Mouse (Mus musculus): Measurements from ENCODE around the gene Hoxd12. TPM values are rescaled to one million over a fixed set of nuclear protein-coding genes. Genes with fewer than 3 reads are reported as not detected.
A peak's percentile ranks its signal among the peaks of the same experiment; 100 is the strongest.

The Hoxd12 gene
- polyA plus RNA-seq, 1 experiment: not detected

GRCm38 (mm10) chr2:74677106-74677505, 2.3 kb downstream of the Hoxd12 start:
- TF ChIP-seq CTCF (conservative IDR thresholded peaks at IDR 0.05; ENCODE audit: insufficient read depth, insufficient read length, low read depth, low read length) (no peak), POLR2A (IDR thresholded peaks at IDR 0.05; ENCODE audit: low read depth, low read length) (no peak)
- WGBS: 79% methylated on average over 2 of the region's 2 CpGs
- no peak overlapping the region for H3K27ac ChIP-seq (ENCODE audit: insufficient read depth, low read depth, low read length)
- no peak for DNase-seq
- H3K27me3 ChIP-seq (replicated peaks; ENCODE audit: control insufficient read depth, insufficient read depth, low read length): peaks cover 5% of the 10 kb centered on the region
- H3K4me1 ChIP-seq (ENCODE audit: control insufficient read depth, insufficient read depth, low read length): no peaks in the 10 kb centered on the region
- H3K4me3 ChIP-seq (ENCODE audit: insufficient read depth, low read depth, low read length): no peak overlapping the region
- no peaks in the 10 kb centered on the region for H3K36me3 ChIP-seq (ENCODE audit: control insufficient read depth, insufficient read depth, low read length)

GRCm38 (mm10) chr2:74678891-74679595, 4.2 kb downstream of the Hoxd12 start, which contains the start of gene Hoxd11:
TSS of gene Hoxd11 (plus strand) at chr2:74679557.
- H3K27ac ChIP-seq (ENCODE audit: insufficient read depth, low read depth, low read length): peak within 1 kb of the TSS; percentile 61; the same call in 1 of the 2 replicates
- peak within 1 kb of the TSS; percentile 44 for H3K4me3 ChIP-seq (ENCODE audit: insufficient read depth, low read depth, low read length)
- 39% methylated on average over 15 of the region's 15 CpGs for WGBS
- H3K36me3 ChIP-seq (ENCODE audit: control insufficient read depth, insufficient read depth, low read length): no peaks in the 10 kb centered on the region
- no peaks in the 10 kb centered on the region for H3K4me1 ChIP-seq (ENCODE audit: control insufficient read depth, insufficient read depth, low read length)
- DNase-seq: no peak
- TF ChIP-seq POLR2A (IDR thresholded peaks at IDR 0.05; ENCODE audit: low read depth, low read length) (no peak), CTCF (conservative IDR thresholded peaks at IDR 0.05; ENCODE audit: insufficient read depth, insufficient read length, low read depth, low read length) (no peak)
- peaks cover 9% of the 10 kb centered on the region for H3K27me3 ChIP-seq (replicated peaks; ENCODE audit: control insufficient read depth, insufficient read depth, low read length)

- no peak for DNase-seq
- Histone ChIP-seq H3K4me1 (ENCODE audit: control insufficient read depth, insufficient read depth, low read length) (no peaks in the 10 kb centered on the region), H3K27ac (ENCODE audit: insufficient read depth, low read depth, low read length) (peak overlapping the region; percentile 61; the same call in 1 of the 2 replicates), H3K27me3 (replicated peaks; ENCODE audit: control insufficient read depth, insufficient read depth, low read length) (peaks cover 9% of the 10 kb centered on the region), H3K36me3 (ENCODE audit: control insufficient read depth, insufficient read depth, low read length) (no peaks in the 10 kb centered on the region), H3K4me3 (ENCODE audit: insufficient read depth, low read depth, low read length) (peak overlapping the region; percentile 44)
- WGBS: 7% methylated on average over 26 of the region's 26 CpGs
- TF ChIP-seq POLR2A (IDR thresholded peaks at IDR 0.05; ENCODE audit: low read depth, low read length) (no peak), CTCF (conservative IDR thresholded peaks at IDR 0.05; ENCODE audit: insufficient read depth, insufficient read length, low read depth, low read length) (no peak)
Observed at GRCm38 (mm10) chr2:74679596-74679971, 4.8 kb downstream of the Hoxd12 start.

GRCm38 (mm10) chr2:74679980-74680379, 5.2 kb downstream of the Hoxd12 start:
- Histone ChIP-seq H3K4me3 (ENCODE audit: insufficient read depth, low read depth, low read length) (peak overlapping the region; percentile 44), H3K27me3 (replicated peaks; ENCODE audit: control insufficient read depth, insufficient read depth, low read length) (peaks cover 9% of the 10 kb centered on the region)
- DNase-seq: no peak

GRCm38 (mm10) chr2:74680561-74681398, 6.0 kb downstream of the Hoxd12 start:
- H3K27me3 ChIP-seq (replicated peaks; ENCODE audit: control insufficient read depth, insufficient read depth, low read length): peaks cover 9% of the 10 kb centered on the region
- peak overlapping the region; percentile 12 for H3K27ac ChIP-seq (ENCODE audit: insufficient read depth, low read depth, low read length)
- DNase-seq: no peak
- H3K36me3 ChIP-seq (ENCODE audit: control insufficient read depth, insufficient read depth, low read length): no peaks in the 10 kb centered on the region
- WGBS: 40% methylated on average over 21 of the region's 21 CpGs
- H3K4me1 ChIP-seq (ENCODE audit: control insufficient read depth, insufficient read depth, low read length): no peaks in the 10 kb centered on the region
- TF ChIP-seq POLR2A (IDR thresholded peaks at IDR 0.05; ENCODE audit: low read depth, low read length) (no peak), CTCF (conservative IDR thresholded peaks at IDR 0.05; ENCODE audit: insufficient read depth, insufficient read length, low read depth, low read length) (no peak)
- H3K4me3 ChIP-seq (ENCODE audit: insufficient read depth, low read depth, low read length): peak overlapping the region; percentile 44; the same call in 1 of the 2 replicates

More at GRCm38 (mm10) chr2:74679980-74680379, 5.2 kb downstream of the Hoxd12 start:
- H3K36me3 ChIP-seq (ENCODE audit: control insufficient read depth, insufficient read depth, low read length): no peaks in the 10 kb centered on the region
- 8% methylated on average over 23 of the region's 23 CpGs for WGBS
- H3K27ac ChIP-seq (ENCODE audit: insufficient read depth, low read depth, low read length): peak overlapping the region; percentile 61; the same call in 1 of the 2 replicates
- TF ChIP-seq POLR2A (IDR thresholded peaks at IDR 0.05; ENCODE audit: low read depth, low read length) (no peak), CTCF (conservative IDR thresholded peaks at IDR 0.05; ENCODE audit: insufficient read depth, insufficient read length, low read depth, low read length) (no peak)
- no peaks in the 10 kb centered on the region for H3K4me1 ChIP-seq (ENCODE audit: control insufficient read depth, insufficient read depth, low read length)

GRCm38 (mm10) chr2:74681594-74682531, 7.0 kb downstream of the Hoxd12 start:
- Histone ChIP-seq H3K4me3 (ENCODE audit: insufficient read depth, low read depth, low read length) (peak overlapping the region; percentile 31), H3K36me3 (ENCODE audit: control insufficient read depth, insufficient read depth, low read length) (no peaks in the 10 kb centered on the region), H3K27me3 (replicated peaks; ENCODE audit: control insufficient read depth, insufficient read depth, low read length) (peaks cover 9% of the 10 kb centered on the region), H3K27ac (ENCODE audit: insufficient read depth, low read depth, low read length) (peak overlapping the region; percentile 59; the same call in 1 of the 2 replicates), H3K4me1 (ENCODE audit: control insufficient read depth, insufficient read depth, low read length) (no peaks in the 10 kb centered on the region)
- DNase-seq: peak; percentile 39
- 2% methylated on average over 75 of the region's 78 CpGs for WGBS
- TF ChIP-seq POLR2A (IDR thresholded peaks at IDR 0.05; ENCODE audit: low read depth, low read length): no peak
